8 mouse cellular contexts compared by ENCODE assay signal in genomic region chr4:101263968-101264740, GRCm38 (mm10). TPM values are rescaled to one million over a fixed set of nuclear protein-coding genes. Genes with fewer than 3 reads are reported as not detected.
A peak's percentile ranks its signal among the peaks of the same experiment; 100 is the strongest.
DNase-seq lines count a peak whose midpoint lies in the region; ATAC-seq and TF ChIP-seq lines count a peak whose summit lies in the region.

No protein-coding gene starts in this region.

- H3K4me2 ChIP-seq in forebrain, postnatal 0 days (ENCODE audit: low read depth): peak overlapping the region; percentile 63
- H3K4me2 ChIP-seq in liver, embryonic 13.5 days: peak overlapping the region; percentile 87

- TF ChIP-seq POLR2A in testis, adult 2 months (IDR thresholded peaks at IDR 0.05; ENCODE audit: control insufficient read depth, low read depth, low read length): no peak

- TF ChIP-seq CTCF in testis, adult 2 months (IDR thresholded peaks at IDR 0.05; ENCODE audit: control insufficient read depth, insufficient read depth, insufficient replicate concordance, low read depth, low read length): no peak
- TF ChIP-seq CTCF in forebrain, postnatal 0 days (IDR thresholded peaks at IDR 0.05; ENCODE audit: low read depth): no peak

- H3K27ac ChIP-seq in testis, adult 2 months (ENCODE audit: control insufficient read depth, insufficient read depth, low read depth, low read length): no peak overlapping the region
- peak overlapping the region; percentile 64; the same call in 1 of the 2 replicates for H3K27ac ChIP-seq in forebrain, postnatal 0 days (ENCODE audit: low read depth, low read length)
- peak overlapping the region; percentile 88 for H3K27ac ChIP-seq in liver, embryonic 13.5 days

- H3K36me3 ChIP-seq in testis, adult 2 months (ENCODE audit: control insufficient read depth, insufficient read depth, low read length): no peaks in the 10 kb centered on the region
- no peaks in the 10 kb centered on the region for H3K36me3 ChIP-seq in forebrain, postnatal 0 days (ENCODE audit: insufficient read depth)
- H3K36me3 ChIP-seq in liver, embryonic 13.5 days: no peaks in the 10 kb centered on the region

- no peaks in the 10 kb centered on the region for H3K27me3 ChIP-seq in testis, adult 2 months (ENCODE audit: control insufficient read depth, insufficient read depth, low read length)
- H3K27me3 ChIP-seq in forebrain, postnatal 0 days (ENCODE audit: insufficient read depth, low read length): no peaks in the 10 kb centered on the region
- no peaks in the 10 kb centered on the region for H3K27me3 ChIP-seq in liver, embryonic 13.5 days

- peak overlapping the region; percentile 82 for H3K9ac ChIP-seq in forebrain, postnatal 0 days
- H3K9ac ChIP-seq in liver, embryonic 13.5 days: peak overlapping the region; percentile 98

- peak; percentile 33 for ATAC-seq in forebrain, postnatal 0 days
- peak; percentile 44 for ATAC-seq in liver, embryonic 13.5 days (ENCODE audit: low read depth)

- DNase-seq in embryo, embryonic 10.5 days (ENCODE audit: low spot score): peak; percentile 51
- no peak for DNase-seq in embryo, embryonic 10 days (ENCODE audit: low spot score)
- DNase-seq in testis, postnatal 14 days (ENCODE audit: low spot score): no peak
- peak; percentile 43 for DNase-seq in forebrain, postnatal 0 days
- DNase-seq in liver, embryonic 13.5 days: peak; percentile 39
- DNase-seq in retina, embryonic 14.5 days (ENCODE audit: low spot score): peak; percentile 45
- no peak for DNase-seq in thymus, postnatal 25 days

- H3K9me3 ChIP-seq in forebrain, postnatal 0 days (ENCODE audit: low read length): no peaks in the 10 kb centered on the region
- no peaks in the 10 kb centered on the region for H3K9me3 ChIP-seq in liver, embryonic 13.5 days (replicated peaks)

- WGBS in forebrain, postnatal 0 days: 10% methylated on average over 25 of the region's 26 CpGs
- 3% methylated on average over 26 of the region's 26 CpGs for WGBS in liver, embryonic 13.5 days (ENCODE audit: insufficient replicate concordance)

- H3K4me3 ChIP-seq in testis, adult 2 months (ENCODE audit: control insufficient read depth, low read depth, low read length): peak overlapping the region; percentile 99
- peak overlapping the region; percentile 99 for H3K4me3 ChIP-seq in forebrain, postnatal 0 days (ENCODE audit: low read depth, low read length)
- peak overlapping the region; percentile 97 for H3K4me3 ChIP-seq in liver, embryonic 13.5 days (replicated peaks)

- peaks cover 4% of the 10 kb centered on the region for H3K4me1 ChIP-seq in testis, adult 2 months (ENCODE audit: control insufficient read depth, insufficient read depth, low read length)
- no peaks in the 10 kb centered on the region for H3K4me1 ChIP-seq in forebrain, postnatal 0 days (ENCODE audit: insufficient read depth)
- peaks cover 57% of the 10 kb centered on the region for H3K4me1 ChIP-seq in liver, embryonic 13.5 days (replicated peaks)

RNA-seq across cellular contexts. Expression of gene Jak1, which starts 0.9 kb away (rescaled TPM):
- polyA plus RNA-seq in testis, adult 2 months (2012; rRNA removed): 9.9 and 11.8 TPM in 2 replicates
- total RNA-seq in forebrain, postnatal 0 days (2014; rRNA removed): 63.1 and 71.1 TPM in 2 replicates
- polyA plus RNA-seq in forebrain, postnatal 0 days (2015; fragmentation: Nextera tagmentation; extraction: Ambion mirVana): 57.2 and 68.7 TPM in 2 replicates
- 41.0 and 52.5 TPM in 2 replicates for polyA plus RNA-seq in liver, embryonic 13.5 days (2015; fragmentation: Nextera tagmentation; extraction: Ambion mirVana)

Comparison
In these comparisons a context has a peak if more than half of its experiments do, and no peak if none do; other contexts are left out.
1. DNase-seq: peak in embryo, embryonic 10.5 days (single experiment), forebrain, postnatal 0 days (single experiment), liver, embryonic 13.5 days (single experiment) and retina, embryonic 14.5 days (single experiment); none in embryo, embryonic 10 days (single experiment), testis, postnatal 14 days (single experiment) and thymus, postnatal 25 days (single experiment).
2. Peak in every context shown above with its lines, with median percentiles within 50 percentile points of each other: H3K4me3 ChIP-seq.